Mouse (Mus musculus) cerebellum, adult 2 months (tissue): ENCODE measurements at regions not wholly inside any gene's neighbourhood (a gene's known extent, or its start where the extent isn't known, plus 50 kb on each side); places are given as distances from the start of the nearest gene placed in this dataset.

ENCODE experiments used
- DNase-seq, 2 experiments: peaks; one replicate each; pipeline ENCODE4 v3.0.0; 2021
- H3K27ac ChIP-seq: fragments of 200-500 bp; 2 replicates; pipeline ENCODE4 v1.5.1; 2012; ENCODE audit warnings: low read length, control low read depth, inconsistent platforms; ENCODE audit not compliant: insufficient read depth
- H3K27me3 ChIP-seq: fragments of 200-500 bp; 2 replicates; pipeline ENCODE4 v1.6.1; 2012; ENCODE audit warnings: inconsistent platforms, mild to moderate bottlenecking, low read length, moderate library complexity; ENCODE audit not compliant: control insufficient read depth, insufficient read depth
- H3K4me1 ChIP-seq: fragments of 200-500 bp; 2 replicates; pipeline ENCODE4 v1.6.1; 2011; ENCODE audit warnings: low read length; ENCODE audit not compliant: control insufficient read depth, insufficient read depth
- H3K4me3 ChIP-seq: fragments of 200-500 bp; replicated peaks from 2 replicates; pipeline ENCODE3; 2011; ENCODE audit warnings: mild to moderate bottlenecking, low read depth, low read length, control low read depth; ENCODE audit not compliant: insufficient read depth
- CTCF ChIP-seq: fragments of 200-500 bp; IDR thresholded peaks from 2 replicates; pipeline ENCODE4 v1.5.1; 2011; ENCODE audit warnings: low read depth, mild to moderate bottlenecking, control low read depth, low read length, moderate library complexity, borderline replicate concordance; ENCODE audit not compliant: insufficient read depth
- POLR2A ChIP-seq: fragments of 200-500 bp; IDR thresholded peaks from 2 replicates; pipeline ENCODE4 v1.6.1; 2011; ENCODE audit warnings: low read length, control low read depth, borderline replicate concordance; ENCODE audit not compliant: insufficient read depth
- whole genome bisulfite sequencing: fragments of 180-500 bp; shearing (Covaris S2); methylation state at CpG from one replicate; pipeline ENCODE4 v1.1.7; 2018; 5-methylcytosine and 5-hydroxymethylcytosine counted together

- TF ChIP-seq CTCF: no peak
- no peak for TF ChIP-seq POLR2A
- no peak overlapping the region for H3K27ac ChIP-seq
- 90% methylated on average over 1 of the region's 1 CpGs for WGBS
- DNase-seq: no peak
- no peak overlapping the region for H3K4me3 ChIP-seq
- no peaks in the 10 kb centered on the region for H3K27me3 ChIP-seq
- no peaks in the 10 kb centered on the region for H3K4me1 ChIP-seq
Measured at GRCm38 (mm10) chr10:8009855-8010254, 53.8 kb upstream of the Tab2 start.

DNA sequence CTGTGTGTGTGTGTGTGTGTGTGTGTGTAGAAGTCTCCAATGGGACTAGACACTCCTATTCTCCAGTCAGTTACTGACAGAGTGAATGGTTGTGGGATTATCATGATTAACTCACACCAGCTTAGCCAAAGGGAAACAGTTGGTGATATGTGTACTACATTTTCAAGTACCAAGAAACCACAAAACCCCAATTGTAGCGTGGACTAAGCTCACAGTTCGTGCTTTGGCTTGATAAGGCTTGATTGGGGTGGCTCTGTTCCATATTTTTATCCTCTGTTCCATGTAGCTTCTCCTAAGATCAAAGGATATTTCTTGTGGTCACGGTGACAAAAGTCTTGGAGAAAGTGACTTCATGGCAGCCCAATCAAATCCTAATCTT lies 51.9 kb upstream of the Tab2 start:
- H3K4me3 ChIP-seq: no peak overlapping the region
- no peaks in the 10 kb centered on the region for H3K4me1 ChIP-seq
- TF ChIP-seq CTCF (no peak), POLR2A (no peak)
- no peak overlapping the region for H3K27ac ChIP-seq
- 69% methylated on average over 3 of the region's 3 CpGs for WGBS
- H3K27me3 ChIP-seq: no peaks in the 10 kb centered on the region
- DNase-seq: no peak

DNA sequence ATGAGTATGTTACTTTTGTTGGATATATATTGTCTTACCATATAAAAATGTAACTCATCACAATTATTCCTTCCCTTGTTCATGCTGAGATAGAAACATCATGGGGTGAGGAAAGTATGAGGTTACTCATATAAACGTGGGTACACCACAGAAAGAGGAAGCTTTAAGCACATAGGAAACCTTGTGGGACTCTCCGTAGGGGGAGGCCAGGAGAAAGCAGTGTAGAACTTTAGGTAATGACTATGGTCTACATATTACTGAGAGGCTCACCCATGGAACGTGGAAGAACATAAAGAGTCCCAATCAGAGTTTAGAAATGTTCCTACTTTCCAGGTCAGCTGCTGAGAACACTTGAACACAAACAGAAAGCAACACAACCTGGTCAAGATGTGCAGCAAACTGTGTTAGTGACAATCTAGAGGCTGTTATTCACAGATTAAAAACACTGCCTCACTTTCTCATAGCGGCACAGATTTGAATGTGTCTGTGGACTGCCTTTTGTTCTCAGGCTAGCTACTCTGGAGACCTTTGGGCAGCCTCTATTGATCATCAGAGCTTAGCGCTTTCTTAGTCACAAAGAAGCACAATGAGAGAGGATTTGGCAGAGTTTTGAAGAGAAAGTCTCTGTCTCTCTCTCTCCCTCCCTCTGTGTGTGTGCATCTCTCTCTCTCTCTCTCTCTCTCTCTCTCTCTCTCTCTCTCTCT lies 51.4 kb upstream of the Tab2 start:
- no peak for DNase-seq
- Histone ChIP-seq H3K27me3 (no peaks in the 10 kb centered on the region), H3K4me1 (no peaks in the 10 kb centered on the region), H3K27ac (no peak overlapping the region), H3K4me3 (no peak overlapping the region)
- TF ChIP-seq CTCF (no peak), POLR2A (no peak)
- WGBS: 44% methylated on average over 5 of the region's 5 CpGs
